Mouse (Mus musculus) liver, embryonic 12.5 days (tissue): ENCODE data around the gene Slc17a2. TPM values are rescaled to one million over a fixed set of nuclear protein-coding genes. Genes with fewer than 3 reads are reported as not detected.

Source experiments
- ATAC-seq: fragments of 200-750 bp; cut with Nextera tagmentation; 2 replicates; pipeline ENCODE4 v1.8.0; 2017; ENCODE audit warnings: moderate number of reproducible peaks, mild to moderate bottlenecking, moderate library complexity
- H3K27ac ChIP-seq: fragments of 300-500 bp; sonication (generic); 2 replicates; pipeline ENCODE4 v1.5.1; 2016; ENCODE audit warnings: mild to moderate bottlenecking
- H3K27me3 ChIP-seq: fragments of 300-500 bp; sonication (generic); replicated peaks from 2 replicates; pipeline ENCODE4 v1.6.1; 2016; ENCODE audit warnings: mild to moderate bottlenecking, moderate library complexity
- H3K36me3 ChIP-seq: fragments of 300-500 bp; sonication (generic); 2 replicates; pipeline ENCODE4 v1.6.1; 2016; ENCODE audit warnings: mild to moderate bottlenecking, moderate library complexity
- H3K4me1 ChIP-seq: fragments of 300-500 bp; sonication (generic); 2 replicates; pipeline ENCODE4 v1.6.1; 2016
- H3K4me2 ChIP-seq: fragments of 300-500 bp; sonication (generic); 2 replicates; pipeline ENCODE4 v1.6.1; 2016; ENCODE audit warnings: mild to moderate bottlenecking, moderate library complexity
- H3K4me3 ChIP-seq: fragments of 300-500 bp; sonication (generic); 2 replicates; pipeline ENCODE4 v1.5.1; 2016; ENCODE audit warnings: mild to moderate bottlenecking, moderate library complexity
- H3K9ac ChIP-seq: fragments of 300-500 bp; sonication (generic); 2 replicates; pipeline ENCODE4 v1.6.1; 2016; ENCODE audit warnings: mild to moderate bottlenecking, moderate library complexity
- H3K9me3 ChIP-seq: fragments of 300-500 bp; sonication (generic); replicated peaks from 2 replicates; pipeline ENCODE4 v1.6.1; 2016; ENCODE audit warnings: mild to moderate bottlenecking, moderate library complexity
- WGBS: fragments of 180-500 bp; shearing (Covaris S2); methylation state at CpG from one replicate; pipeline ENCODE4 v1.1.7; 2016; ENCODE audit not compliant: insufficient replicate concordance; 5-methylcytosine and 5-hydroxymethylcytosine counted together
- polyA plus RNA-seq: library from polyadenylated mRNA; unstranded; fragments of >200 nt; fragmentation: Nextera tagmentation; extraction: Ambion mirVana; gene quantifications from 2 replicates; pipeline ENCODE4 v1.2.1, GENCODE M21; 2016

The Slc17a2 gene
- polyA plus RNA-seq, 1 experiment from 2014 or later: 0.35 TPM

GRCm38 (mm10) chr13:23820179-23820940 lies 13.6 kb downstream of the Slc17a2 start:
- Histone ChIP-seq H3K4me1 (no peaks in the 10 kb centered on the region), H3K9ac (no peak overlapping the region), H3K36me3 (no peaks in the 10 kb centered on the region), H3K4me3 (no peak overlapping the region), H3K9me3 (no peaks in the 10 kb centered on the region), H3K27ac (no peak overlapping the region), H3K4me2 (no peak overlapping the region), H3K27me3 (no peaks in the 10 kb centered on the region)
- ATAC-seq: no peak
- WGBS: 49% methylated on average over 4 of the region's 4 CpGs

GRCm38 (mm10) chr13:23822213-23822612 lies 15.4 kb downstream of the Slc17a2 start:
- Histone ChIP-seq H3K27me3 (no peaks in the 10 kb centered on the region), H3K4me3 (no peak overlapping the region), H3K4me2 (no peak overlapping the region), H3K9me3 (no peaks in the 10 kb centered on the region), H3K27ac (no peak overlapping the region), H3K4me1 (no peaks in the 10 kb centered on the region), H3K9ac (no peak overlapping the region), H3K36me3 (no peaks in the 10 kb centered on the region)
- whole genome bisulfite sequencing: 56% methylated on average over 3 of the region's 3 CpGs
- ATAC-seq: no peak

- no peaks in the 10 kb centered on the region for H3K36me3 ChIP-seq
- no peak overlapping the region for H3K9ac ChIP-seq
- WGBS: 54% methylated on average over 3 of the region's 3 CpGs
- no peaks in the 10 kb centered on the region for H3K27me3 ChIP-seq
- no peak for ATAC-seq
- no peaks in the 10 kb centered on the region for H3K9me3 ChIP-seq
- no peak overlapping the region for H3K4me3 ChIP-seq
- H3K4me1 ChIP-seq: no peaks in the 10 kb centered on the region
- no peak overlapping the region for H3K27ac ChIP-seq
- no peak overlapping the region for H3K4me2 ChIP-seq
Observed at GRCm38 (mm10) chr13:23826606-23827005, 19.8 kb downstream of the Slc17a2 start.

GRCm38 (mm10) chr13:23833053-23833452 lies 26.3 kb downstream of the Slc17a2 start:
- Histone ChIP-seq H3K9ac (no peak overlapping the region), H3K27ac (no peak overlapping the region), H3K4me1 (no peaks in the 10 kb centered on the region), H3K4me3 (no peak overlapping the region), H3K9me3 (no peaks in the 10 kb centered on the region), H3K27me3 (no peaks in the 10 kb centered on the region), H3K36me3 (no peaks in the 10 kb centered on the region), H3K4me2 (no peak overlapping the region)
- ATAC-seq: no peak
- 9% methylated on average over 6 of the region's 6 CpGs for WGBS

- Histone ChIP-seq H3K9ac (no peak overlapping the region), H3K9me3 (no peaks in the 10 kb centered on the region), H3K27me3 (no peaks in the 10 kb centered on the region), H3K27ac (no peak overlapping the region), H3K4me1 (no peaks in the 10 kb centered on the region), H3K4me3 (no peak overlapping the region), H3K4me2 (no peak overlapping the region), H3K36me3 (no peaks in the 10 kb centered on the region)
- WGBS: 80% methylated on average over 5 of the region's 5 CpGs
- no peak for ATAC-seq
Observed at GRCm38 (mm10) chr13:23834836-23835235, 28.0 kb downstream of the Slc17a2 start.

- H3K4me1 ChIP-seq: no peaks in the 10 kb centered on the region
- no peak overlapping the region for H3K4me3 ChIP-seq
- WGBS: 70% methylated on average over 5 of the region's 5 CpGs
- H3K27ac ChIP-seq: no peak overlapping the region; the same call in 1 of the 2 replicates
- H3K27me3 ChIP-seq: no peaks in the 10 kb centered on the region
- no peaks in the 10 kb centered on the region for H3K9me3 ChIP-seq
- ATAC-seq: no peak
- no peak overlapping the region for H3K4me2 ChIP-seq
- no peaks in the 10 kb centered on the region for H3K36me3 ChIP-seq
- no peak overlapping the region for H3K9ac ChIP-seq
Observed at GRCm38 (mm10) chr13:23836630-23837029, 29.8 kb downstream of the Slc17a2 start.

- Histone ChIP-seq H3K4me2 (no peak within 1 kb of the TSS), H3K27me3 (peaks cover 12% of the 10 kb centered on the region; the same call in 1 of the 2 replicates), H3K4me3 (no peak within 1 kb of the TSS), H3K9me3 (no peaks in the 10 kb centered on the region), H3K27ac (no peak within 1 kb of the TSS), H3K36me3 (no peaks in the 10 kb centered on the region), H3K4me1 (no peaks in the 10 kb centered on the region), H3K9ac (no peak within 1 kb of the TSS)
- ATAC-seq: no peak
- WGBS: 55% methylated on average over 2 of the region's 2 CpGs
Observed at GRCm38 (mm10) chr13:23839308-23839707, 32.5 kb downstream of the Slc17a2 start, which contains the start of gene Slc17a3. Gene Slc17a3, plus strand, starts transcription at chr13:23839434.

- no peak overlapping the region for H3K27ac ChIP-seq
- no peak overlapping the region for H3K4me3 ChIP-seq
- peaks cover 12% of the 10 kb centered on the region; the same call in 1 of the 2 replicates for H3K27me3 ChIP-seq
- H3K9me3 ChIP-seq: no peaks in the 10 kb centered on the region
- no peak overlapping the region for H3K9ac ChIP-seq
- WGBS: 78% methylated on average over 4 of the region's 4 CpGs
- no peaks in the 10 kb centered on the region for H3K36me3 ChIP-seq
- ATAC-seq: no peak
- H3K4me2 ChIP-seq: no peak overlapping the region
- no peaks in the 10 kb centered on the region for H3K4me1 ChIP-seq
Observed at GRCm38 (mm10) chr13:23845851-23846250, 39.1 kb downstream of the Slc17a2 start.

GRCm38 (mm10) chr13:23849299-23849698 lies 42.5 kb downstream of the Slc17a2 start:
- Histone ChIP-seq H3K9me3 (no peaks in the 10 kb centered on the region), H3K36me3 (no peaks in the 10 kb centered on the region), H3K4me2 (no peak overlapping the region), H3K27ac (no peak overlapping the region), H3K4me3 (no peak overlapping the region), H3K4me1 (no peaks in the 10 kb centered on the region), H3K9ac (no peak overlapping the region), H3K27me3 (peaks cover under 1% of the 10 kb centered on the region; the same call in 1 of the 2 replicates)
- WGBS: 54% methylated on average over 2 of the region's 2 CpGs
- no peak for ATAC-seq

GRCm38 (mm10) chr13:23856401-23856800 lies 49.6 kb downstream of the Slc17a2 start:
- no peaks in the 10 kb centered on the region for H3K36me3 ChIP-seq
- H3K9me3 ChIP-seq: no peaks in the 10 kb centered on the region
- H3K27ac ChIP-seq: no peak overlapping the region
- H3K27me3 ChIP-seq: no peaks in the 10 kb centered on the region
- H3K4me3 ChIP-seq: no peak overlapping the region
- ATAC-seq: no peak
- H3K9ac ChIP-seq: no peak overlapping the region
- no peaks in the 10 kb centered on the region for H3K4me1 ChIP-seq
- whole genome bisulfite sequencing: 49% methylated on average over 3 of the region's 3 CpGs
- no peak overlapping the region for H3K4me2 ChIP-seq

GRCm38 (mm10) chr13:23861815-23862214 lies 55.0 kb downstream of the Slc17a2 start:
- no peak overlapping the region for H3K4me3 ChIP-seq
- no peaks in the 10 kb centered on the region for H3K36me3 ChIP-seq
- H3K9me3 ChIP-seq: no peaks in the 10 kb centered on the region
- no peak overlapping the region for H3K9ac ChIP-seq
- ATAC-seq: no peak
- H3K27ac ChIP-seq: no peak overlapping the region
- 0 out of 2 replicates have a peak, but pooled peaks cover 10% of the 10 kb centered on the region for H3K4me1 ChIP-seq
- H3K27me3 ChIP-seq: no peaks in the 10 kb centered on the region
- no peak overlapping the region for H3K4me2 ChIP-seq

GRCm38 (mm10) chr13:23864711-23865110 lies 57.9 kb downstream of the Slc17a2 start:
- Histone ChIP-seq H3K4me2 (no peak overlapping the region), H3K27me3 (no peaks in the 10 kb centered on the region), H3K9ac (no peak overlapping the region), H3K4me1 (peaks cover 18% of the 10 kb centered on the region; the same call in 1 of the 2 replicates), H3K27ac (no peak overlapping the region), H3K9me3 (no peaks in the 10 kb centered on the region), H3K36me3 (no peaks in the 10 kb centered on the region), H3K4me3 (no peak overlapping the region)
- 57% methylated on average over 9 of the region's 9 CpGs for WGBS
- ATAC-seq: no peak
